In genomic region chr8:113981339-113981738, GRCm38 (mm10) we compare ENCODE assay signal across 25 mouse cellular contexts.
DNase-seq lines count a peak whose midpoint lies in the region; ATAC-seq and TF ChIP-seq lines count a peak whose summit lies in the region.
"Had no signal": no experiment of that assay in that cellular context is flagged by ENCODE, and none has a peak within 500 bp of the region (broad histone marks: within the 10 kb centered on the region; RNA-seq: fewer than 3 reads in every experiment).

No protein-coding gene starts in this region.

- no peak overlapping the region for H3ac ChIP-seq in myocyte (ENCODE audit: control insufficient read depth, insufficient read length)

- ATAC-seq in forebrain, embryonic 14.5 days, result no peak
- ATAC-seq in forebrain, embryonic 15.5 days (replicated peaks), result no peak
- ATAC-seq in limb, embryonic 11.5 days (ENCODE audit: insufficient number of reproducible peaks, low FRiP score, low TSS enrichment, low read depth), result peak; percentile 24; the same call in 1 of the 2 replicates
- peak; percentile 53 for ATAC-seq in embryonic facial prominence, embryonic 14.5 days (ENCODE audit: low read depth)
- ATAC-seq: activated CD4-positive, CD25-positive, alpha-beta regulatory T cell, adult 4 months; CD4-positive, CD25-positive, alpha-beta regulatory T cell, adult 4 months; forebrain, embryonic 13.5 days; forebrain, postnatal 0 days; Patski had no signal

- no peak overlapping the region for H3K4me2 ChIP-seq in forebrain, embryonic 14.5 days (ENCODE audit: low read length)
- H3K4me2 ChIP-seq in forebrain, embryonic 15.5 days (replicated peaks), result no peak overlapping the region
- H3K4me2 ChIP-seq in limb, embryonic 11.5 days (ENCODE audit: low read depth, severe bottlenecking), result no peak overlapping the region
- H3K4me2 ChIP-seq in embryonic facial prominence, embryonic 14.5 days (ENCODE audit: low read depth, low read length), result no peak overlapping the region
- H3K4me2 ChIP-seq in myocyte (ENCODE audit: low read depth), result no peak overlapping the region
- H3K4me2 ChIP-seq: embryonic facial prominence, embryonic 13.5 days; forebrain, embryonic 13.5 days had no signal

- no peaks in the 10 kb centered on the region for H3K79me2 ChIP-seq in myocyte (ENCODE audit: control insufficient read depth, insufficient read depth)

- no peak for DNase-seq in forebrain, embryonic 14.5 days (ENCODE audit: low spot score)
- no peak for DNase-seq in limb, embryonic 11.5 days (ENCODE audit: low spot score)
- no peak for DNase-seq in limb, embryonic 10.5 days (ENCODE audit: low spot score)
- DNase-seq in embryonic facial prominence, embryonic 14.5 days (ENCODE audit: low spot score), result no peak
- DNase-seq in natural killer cell, adult 2 months (ENCODE audit: low spot score in 2 of 2), result no peak
- no peak for DNase-seq in layer of hippocampus, adult 18-20 months (ENCODE audit: low spot score in 2 of 2)
- DNase-seq: adrenal gland, adult 8-10 months; adrenal gland, postnatal 14 days; adrenal gland, postnatal 36 days; cerebellum, adult 18-20 months; cerebellum, adult 8-10 months; cerebellum, adult 9-11 months; cerebellum, postnatal 14 days; cerebellum, postnatal 36 days; embryo, embryonic 11 days; forebrain, postnatal 0 days had no signal

- WGBS in forebrain, embryonic 14.5 days, result 26% methylated on average over 1 of the region's 1 CpGs
- 39% methylated on average over 1 of the region's 1 CpGs for WGBS in forebrain, embryonic 15.5 days
- 0% methylated on average over 1 of the region's 1 CpGs for WGBS in limb, embryonic 11.5 days
- 0% methylated on average over 1 of the region's 1 CpGs for WGBS in limb, embryonic 10.5 days
- WGBS in embryonic facial prominence, embryonic 14.5 days, result 19% methylated on average over 1 of the region's 1 CpGs

- no peaks in the 10 kb centered on the region for H3K27me3 ChIP-seq in forebrain, embryonic 14.5 days (replicated peaks; ENCODE audit: control insufficient read depth, insufficient read depth, low read length)
- no peaks in the 10 kb centered on the region for H3K27me3 ChIP-seq in forebrain, embryonic 15.5 days
- H3K27me3 ChIP-seq in limb, embryonic 11.5 days (ENCODE audit: control insufficient read depth, insufficient read depth, low read length), result peaks cover 8% of the 10 kb centered on the region
- H3K27me3 ChIP-seq in limb, embryonic 10.5 days (ENCODE audit: low read depth, poor library complexity, severe bottlenecking), result peaks cover 74% of the 10 kb centered on the region
- peaks cover 4% of the 10 kb centered on the region for H3K27me3 ChIP-seq in embryonic facial prominence, embryonic 14.5 days (replicated peaks; ENCODE audit: control insufficient read depth, insufficient read depth, low read length)
- no peaks in the 10 kb centered on the region for H3K27me3 ChIP-seq in myocyte (ENCODE audit: control insufficient read depth, insufficient read depth, insufficient read length)
- H3K27me3 ChIP-seq: CH12.LX; forebrain, embryonic 13.5 days; Patski had no signal

- H3K9me3 ChIP-seq in forebrain, embryonic 14.5 days (replicated peaks; ENCODE audit: control insufficient read depth, low read length), result no peaks in the 10 kb centered on the region
- no peaks in the 10 kb centered on the region for H3K9me3 ChIP-seq in forebrain, embryonic 15.5 days
- no peaks in the 10 kb centered on the region for H3K9me3 ChIP-seq in limb, embryonic 11.5 days (ENCODE audit: control insufficient read depth, low read length)
- no peaks in the 10 kb centered on the region for H3K9me3 ChIP-seq in limb, embryonic 10.5 days (replicated peaks)
- peaks cover 5% of the 10 kb centered on the region; the same call in 1 of the 2 replicates for H3K9me3 ChIP-seq in embryonic facial prominence, embryonic 14.5 days (ENCODE audit: control insufficient read depth, low read length)
- H3K9me3 ChIP-seq: embryonic facial prominence, embryonic 13.5 days; forebrain, embryonic 13.5 days had no signal

- H3K9ac ChIP-seq in forebrain, embryonic 14.5 days (ENCODE audit: low read length), result 0 out of 2 replicates have a peak overlapping the region, but pooled peaks have one; percentile 17
- no peak overlapping the region for H3K9ac ChIP-seq in forebrain, embryonic 15.5 days (replicated peaks)
- no peak overlapping the region for H3K9ac ChIP-seq in limb, embryonic 11.5 days (ENCODE audit: low read length)
- no peak overlapping the region for H3K9ac ChIP-seq in embryonic facial prominence, embryonic 14.5 days (ENCODE audit: low read depth, low read length)
- H3K9ac ChIP-seq: embryonic facial prominence, embryonic 13.5 days; forebrain, embryonic 13.5 days; forebrain, postnatal 0 days had no signal

- 0 out of 2 replicates have a peak, but pooled peaks cover 4% of the 10 kb centered on the region for H3K4me1 ChIP-seq in forebrain, embryonic 14.5 days (ENCODE audit: control insufficient read depth, insufficient read depth, low read length)
- H3K4me1 ChIP-seq in forebrain, embryonic 15.5 days, result peaks cover 25% of the 10 kb centered on the region
- H3K4me1 ChIP-seq in limb, embryonic 11.5 days (ENCODE audit: control insufficient read depth, insufficient read depth, low read length), result peaks cover 9% of the 10 kb centered on the region; the same call in 1 of the 2 replicates
- H3K4me1 ChIP-seq in limb, embryonic 10.5 days, result peaks cover 50% of the 10 kb centered on the region
- peaks cover 3% of the 10 kb centered on the region; the same call in 1 of the 2 replicates for H3K4me1 ChIP-seq in embryonic facial prominence, embryonic 14.5 days (ENCODE audit: control insufficient read depth, insufficient read depth, low read length)

- H3K4me3 ChIP-seq in forebrain, embryonic 14.5 days (ENCODE audit: low read depth, low read length), result no peak overlapping the region
- no peak overlapping the region for H3K4me3 ChIP-seq in forebrain, embryonic 15.5 days
- H3K4me3 ChIP-seq in limb, embryonic 11.5 days (ENCODE audit: low read depth, low read length), result no peak overlapping the region
- no peak overlapping the region for H3K4me3 ChIP-seq in limb, embryonic 10.5 days
- H3K4me3 ChIP-seq in embryonic facial prominence, embryonic 14.5 days (ENCODE audit: low read depth, low read length), result no peak overlapping the region
- H3K4me3 ChIP-seq in myocyte, result no peak overlapping the region
- H3K4me3 ChIP-seq: embryonic facial prominence, embryonic 13.5 days; forebrain, embryonic 13.5 days had no signal

- no peak overlapping the region for H3K27ac ChIP-seq in forebrain, embryonic 14.5 days (ENCODE audit: low read depth, low read length)
- no peak overlapping the region for H3K27ac ChIP-seq in forebrain, embryonic 15.5 days (replicated peaks)
- H3K27ac ChIP-seq in limb, embryonic 11.5 days (replicated peaks; ENCODE audit: low read depth, low read length), result no peak overlapping the region
- no peak overlapping the region for H3K27ac ChIP-seq in limb, embryonic 10.5 days
- no peak overlapping the region for H3K27ac ChIP-seq in embryonic facial prominence, embryonic 14.5 days (replicated peaks; ENCODE audit: low read depth, low read length)
- H3K27ac ChIP-seq: embryonic facial prominence, embryonic 13.5 days; forebrain, embryonic 13.5 days had no signal

- TF ChIP-seq POLR2A in myocyte (IDR thresholded peaks at IDR 0.05; ENCODE audit: insufficient read length, low read depth), result no peak

- H3K36me3 ChIP-seq in forebrain, embryonic 14.5 days (ENCODE audit: control insufficient read depth, insufficient read depth, low read length), result no peaks in the 10 kb centered on the region
- no peaks in the 10 kb centered on the region for H3K36me3 ChIP-seq in forebrain, embryonic 15.5 days
- H3K36me3 ChIP-seq in limb, embryonic 11.5 days (ENCODE audit: control insufficient read depth, insufficient read depth, low read length), result no peaks in the 10 kb centered on the region
- H3K36me3 ChIP-seq in limb, embryonic 10.5 days, result no peaks in the 10 kb centered on the region
- H3K36me3 ChIP-seq in embryonic facial prominence, embryonic 14.5 days (ENCODE audit: control insufficient read depth, insufficient read depth, low read length), result no peaks in the 10 kb centered on the region
- H3K36me3 ChIP-seq in myocyte (ENCODE audit: control insufficient read depth, insufficient read depth), result no peaks in the 10 kb centered on the region
- H3K36me3 ChIP-seq: embryonic facial prominence, embryonic 13.5 days; G1E had no signal

TF ChIP-seq in myocyte, 11 proteins besides CTCF, POLR2A, EP300 and RAD21:
- TF ChIP-seq SRF (IDR thresholded peaks at IDR 0.05; ENCODE audit: control insufficient read depth, insufficient read length, low read depth), result no peak
- no peak for TF ChIP-seq MYOG (IDR thresholded peaks at IDR 0.05; ENCODE audit: control insufficient read depth in 1 of 3, insufficient read depth in 1 of 3, insufficient read length in 2 of 3, low read depth in 2 of 3)
- no peak for TF ChIP-seq USF1 (IDR thresholded peaks at IDR 0.05; ENCODE audit: low read depth)
- no peak for TF ChIP-seq TCF3 (IDR thresholded peaks at IDR 0.05; ENCODE audit: insufficient read length, low read depth)
- peak in 2 of 3 experiments; percentile 61 to 77 for TF ChIP-seq MYOD1 (IDR thresholded peaks at IDR 0.05; ENCODE audit: control insufficient read depth in 1 of 3, insufficient read length in 2 of 3, low read depth in 2 of 3)
- TF ChIP-seq REST (IDR thresholded peaks at IDR 0.05; ENCODE audit: insufficient read depth, insufficient read length), result no peak

Comparison
In these comparisons a context has a peak if more than half of its experiments do, and no peak if none do; other contexts are left out.
1. ATAC-seq: peak in limb, embryonic 11.5 days (single experiment) and embryonic facial prominence, embryonic 14.5 days (single experiment); none in forebrain, embryonic 14.5 days (single experiment) and forebrain, embryonic 15.5 days (single experiment).